8 mouse cellular contexts compared by ENCODE assay signal in the genomic region with DNA sequence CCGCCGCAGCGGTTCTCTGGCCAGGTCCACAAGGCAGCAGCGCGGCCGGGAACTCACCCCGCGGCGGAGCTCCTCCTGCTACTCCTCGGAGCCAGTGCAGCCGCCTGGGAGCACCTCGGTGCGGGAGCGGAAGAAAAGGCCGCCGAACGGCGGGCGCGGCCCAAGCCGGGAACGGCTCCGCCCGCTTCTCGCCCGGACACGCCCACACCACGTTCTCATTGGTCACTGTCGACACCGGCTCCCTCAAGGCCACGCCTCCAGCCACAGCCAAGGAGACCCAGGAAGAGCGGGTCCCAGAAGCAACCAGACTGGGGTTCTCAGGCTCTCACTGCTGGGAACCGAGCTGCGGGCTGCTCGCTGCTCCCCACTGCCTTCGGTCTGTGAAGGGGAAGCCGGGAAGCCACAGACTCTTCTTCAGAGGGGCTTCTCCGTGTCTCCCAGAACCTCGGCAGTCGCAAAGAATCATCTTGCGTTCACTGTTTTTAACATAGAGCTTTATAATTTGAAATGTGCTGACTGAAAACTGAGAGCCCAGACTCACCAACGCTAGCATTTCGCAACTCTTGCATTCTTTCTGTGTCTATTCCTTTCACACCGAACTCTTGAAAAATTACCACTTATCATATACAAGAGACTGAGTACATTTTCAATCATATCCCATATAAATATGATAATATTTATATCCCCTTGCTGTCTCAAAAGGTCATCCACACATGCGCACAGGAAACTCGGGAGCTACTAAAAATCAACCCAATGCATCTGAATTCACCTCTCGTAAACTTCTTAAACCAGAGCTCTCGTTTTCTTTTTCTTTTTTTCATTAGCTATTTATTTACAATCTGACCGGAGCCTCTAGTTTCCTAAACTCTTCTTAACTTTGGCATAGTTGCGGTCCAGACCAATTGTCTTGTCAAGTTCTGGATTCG. TPM values are rescaled to one million over a fixed set of nuclear protein-coding genes. Genes with fewer than 3 reads are reported as not detected.
DNase-seq lines count a peak whose midpoint lies in the region; ATAC-seq lines count a peak whose summit lies in the region.

Slc25a30 (minus strand) TSS at position 170 of the 926 bp plus-strand sequence.

- H3K27me3 ChIP-seq in hindbrain, embryonic 12.5 days: peaks cover 17% of the 10 kb centered on the region

- H3K4me3 ChIP-seq in hindbrain, embryonic 12.5 days: peak within 1 kb of the TSS; percentile 72

- H3K27ac ChIP-seq in hindbrain, embryonic 12.5 days: peak within 1 kb of the TSS; percentile 95

- no peaks in the 10 kb centered on the region for H3K9me3 ChIP-seq in hindbrain, embryonic 12.5 days (replicated peaks)

- peaks cover 3% of the 10 kb centered on the region; the same call in 1 of the 2 replicates for H3K4me1 ChIP-seq in hindbrain, embryonic 12.5 days

- no peaks in the 10 kb centered on the region for H3K36me3 ChIP-seq in hindbrain, embryonic 12.5 days

- ATAC-seq in hindbrain, embryonic 12.5 days (ENCODE audit: low FRiP score): peak; percentile 99

- WGBS in hindbrain, embryonic 12.5 days: 8% methylated on average over 51 of the region's 51 CpGs

- H3K9ac ChIP-seq in hindbrain, embryonic 12.5 days: peak within 1 kb of the TSS; percentile 83

- H3K4me2 ChIP-seq in hindbrain, embryonic 12.5 days (replicated peaks): peak within 1 kb of the TSS; percentile 71

- peak; percentile 95 for DNase-seq in NIH3T3 (ENCODE audit: low read depth)
- DNase-seq in cerebellum, postnatal 10 days: peak; percentile 97 to 98
- peak; percentile 93 to 96 for DNase-seq in frontal cortex, postnatal 10 days (ENCODE audit: low spot score in 2 of 2)
- peak; percentile 85 to 92 for DNase-seq in layer of hippocampus, postnatal 25 days (ENCODE audit: extremely low spot score in 1 of 2, low spot score in 1 of 2)
- peak; percentile 98 for DNase-seq in lung, postnatal 25 days (ENCODE audit: low spot score)
- peak; percentile 97 for DNase-seq in retina, embryonic 14.5 days (ENCODE audit: low spot score)
- DNase-seq in thymus, postnatal 4 days: peak; percentile 99

RNA-seq across cellular contexts. Expression of gene Slc25a30, which starts in this region (rescaled TPM):
- 7.8 and 9.3 TPM in 2 replicates for polyA plus RNA-seq in hindbrain, embryonic 12.5 days (2016; fragmentation: Nextera tagmentation; extraction: Ambion mirVana)
- 10 to 100 TPM; 10.9 to 14.7 TPM for total RNA-seq in layer of hippocampus, postnatal 25 days (2021)

Comparison
In these comparisons a context has a peak if more than half of its experiments do, and no peak if none do; other contexts are left out.
1. Peak in every context shown above with its lines: DNase-seq, ATAC-seq, H3K4me3 ChIP-seq and H3K27ac ChIP-seq.